Mouse (Mus musculus): ENCODE data around the gene Serinc1.

GRCm38 (mm10) chr10:57553719-57554118 is 21.4 kb upstream of the Serinc1 start:
- TF ChIP-seq CTCF (IDR thresholded peaks at IDR 0.05; ENCODE audit: low read depth, low read length): no peak
- no peak for TF ChIP-seq POLR2A (IDR thresholded peaks at IDR 0.05; ENCODE audit: borderline replicate concordance, low read depth, low read length)
